Mouse (Mus musculus) right cerebral cortex, postnatal 36 days (tissue): ENCODE results near the gene Tmem233.

Experiments
- DNase-seq, 2 experiments: peaks; one replicate each; pipeline ENCODE4 v3.0.0; 2022; ENCODE audit warnings: low spot score in 2 of 2, mixed read lengths in 1 of 2

The Tmem233 gene

DNA sequence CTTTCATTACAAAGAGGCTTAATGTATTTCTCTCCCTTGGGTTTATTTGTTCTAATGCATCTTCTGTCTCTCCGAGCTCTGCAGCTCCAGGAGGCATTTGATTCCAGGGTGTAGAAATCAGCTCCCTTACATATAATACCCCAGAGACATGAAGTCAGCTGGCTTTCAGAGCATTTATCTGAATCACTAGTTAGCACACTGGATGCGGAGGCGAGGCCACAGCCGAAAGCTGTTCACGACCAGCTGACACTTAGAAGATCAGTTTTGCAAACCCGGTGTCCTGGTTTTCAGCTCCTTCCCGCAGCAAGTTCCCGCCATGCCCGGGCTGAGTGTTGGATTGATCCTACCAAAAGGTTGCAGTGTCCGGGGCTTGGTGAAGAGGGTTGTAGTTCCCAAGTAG is 78.8 kb downstream of the Tmem233 start:
- peak in 1 of 2 experiments; percentile 58 for DNase-seq

DNA sequence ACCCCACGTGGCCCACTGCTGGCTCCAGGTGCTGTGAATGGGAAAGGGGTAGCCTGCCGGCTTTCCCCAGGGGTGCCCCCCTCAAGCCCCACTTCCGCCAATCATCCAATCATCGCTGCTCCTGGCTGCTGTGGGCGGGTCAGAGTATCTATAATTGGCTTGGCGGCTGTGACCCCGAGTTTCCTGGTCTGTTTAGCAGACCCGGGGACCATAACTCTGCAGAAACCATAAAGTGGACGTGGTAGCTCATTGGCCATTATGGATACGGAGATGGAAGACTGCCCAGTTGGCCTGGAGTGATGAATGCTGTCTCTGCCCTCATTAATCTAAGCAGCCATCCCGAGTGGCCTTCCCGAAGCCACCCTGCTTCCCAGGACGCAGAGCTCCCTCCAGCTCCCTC is 79.2 kb downstream of the Tmem233 start:
- DNase-seq, result no peak

DNA sequence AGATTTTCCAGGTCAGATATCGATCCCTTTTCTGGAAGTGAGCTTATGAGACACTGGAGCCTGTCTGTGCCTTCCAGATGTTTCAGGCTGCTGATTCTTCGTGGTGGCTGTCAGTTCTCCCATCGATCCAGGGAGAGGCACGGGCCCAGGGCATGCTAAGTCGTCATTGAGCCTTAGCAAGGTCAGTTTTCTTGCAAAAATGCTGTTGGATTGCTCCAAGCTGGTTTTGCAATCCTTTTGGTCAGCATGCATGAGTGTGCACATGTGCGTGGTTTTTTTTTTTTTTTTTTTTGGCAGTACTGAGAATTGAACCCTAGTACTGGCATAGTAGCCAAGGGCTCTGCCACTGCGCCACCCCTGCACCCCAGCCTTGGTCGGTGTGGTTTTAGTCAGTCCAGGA is 79.9 kb downstream of the Tmem233 start:
- DNase-seq, result no peak

DNA sequence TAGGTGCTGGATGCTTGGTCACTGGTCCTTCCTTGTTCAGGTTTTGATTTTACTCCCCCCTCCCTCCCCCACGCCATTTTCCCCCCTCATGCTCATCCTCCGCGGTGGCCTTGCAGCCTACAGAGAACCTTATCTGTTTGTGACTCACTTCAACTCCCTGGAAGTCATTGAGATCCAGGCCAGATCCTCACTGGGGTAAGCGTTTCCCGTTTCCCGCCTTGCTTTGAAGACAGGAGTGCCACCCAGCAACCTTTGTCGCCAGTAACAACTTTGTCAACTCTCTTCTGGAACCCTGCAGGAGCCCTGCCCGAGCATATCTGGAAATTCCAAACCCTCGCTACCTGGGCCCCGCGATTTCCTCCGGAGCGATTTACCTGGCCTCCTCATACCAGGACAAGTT is 85.7 kb downstream of the Tmem233 start:
- DNase-seq, result no peak

- no peak for DNase-seq
These were observed 88.9 kb downstream of the Tmem233 start for GRCm38 (mm10) chr5:115994101-115994500.

GRCm38 (mm10) chr5:115991717-115992116 is 91.3 kb downstream of the Tmem233 start:
- DNase-seq, result no peak
